Mouse (Mus musculus): ENCODE results near the gene Fabp3. TPM values are rescaled to one million over a fixed set of nuclear protein-coding genes. Genes with fewer than 3 reads are reported as not detected.

Fabp3 gene
- polyA plus RNA-seq (2011; ENCODE audit: insufficient read depth, insufficient read length, low replicate concordance, missing spikeins): 1.6 and 44.6 TPM in 2 replicates

GRCm38 (mm10) chr4:130308231-130309081 is at the start of gene Fabp3, which contains the start of gene Gm10570:
Gene Fabp3 (plus strand): TSS chr4:130308595.
Gene Gm10570 (minus strand): TSS chr4:130308674.
- TF ChIP-seq POLR2A (IDR thresholded peaks at IDR 0.05; ENCODE audit: borderline replicate concordance, control insufficient read depth, low read depth, low read length) (no peak), CTCF (IDR thresholded peaks at IDR 0.05; ENCODE audit: control insufficient read depth, insufficient read depth, low read length) (no peak)
- H3K4me3 ChIP-seq (replicated peaks; ENCODE audit: control insufficient read depth, low read depth, low read length): no peak within 1 kb of the TSS
- WGBS: 2% methylated on average over 52 of the region's 52 CpGs
- H3K27ac ChIP-seq (ENCODE audit: control insufficient read depth, insufficient read depth, low read depth, low read length, poor library complexity): no peak within 1 kb of the TSS
- no peaks in the 10 kb centered on the region for H3K4me1 ChIP-seq (ENCODE audit: control insufficient read depth, insufficient read depth, low read length)

- TF ChIP-seq CTCF (IDR thresholded peaks at IDR 0.05; ENCODE audit: control insufficient read depth, insufficient read depth, low read length) (no peak), POLR2A (IDR thresholded peaks at IDR 0.05; ENCODE audit: borderline replicate concordance, control insufficient read depth, low read depth, low read length) (no peak)
- 25% methylated on average over 5 of the region's 5 CpGs for WGBS
- Histone ChIP-seq H3K4me3 (replicated peaks; ENCODE audit: control insufficient read depth, low read depth, low read length) (no peak overlapping the region), H3K27ac (ENCODE audit: control insufficient read depth, insufficient read depth, low read depth, low read length, poor library complexity) (no peak overlapping the region), H3K4me1 (ENCODE audit: control insufficient read depth, insufficient read depth, low read length) (no peaks in the 10 kb centered on the region)
Observed at GRCm38 (mm10) chr4:130260406-130260805, 48.0 kb upstream of the Fabp3 start.

GRCm38 (mm10) chr4:130264131-130264530 is 44.3 kb upstream of the Fabp3 start:
- 34% methylated on average over 11 of the region's 11 CpGs for WGBS

GRCm38 (mm10) chr4:130264698-130265349 is 43.6 kb upstream of the Fabp3 start:
- 5% methylated on average over 24 of the region's 24 CpGs for WGBS
- TF ChIP-seq CTCF (IDR thresholded peaks at IDR 0.05; ENCODE audit: control insufficient read depth, insufficient read depth, low read length) (peak; percentile 79), POLR2A (IDR thresholded peaks at IDR 0.05; ENCODE audit: borderline replicate concordance, control insufficient read depth, low read depth, low read length) (no peak)
- Histone ChIP-seq H3K4me3 (replicated peaks; ENCODE audit: control insufficient read depth, low read depth, low read length) (no peak overlapping the region), H3K27ac (ENCODE audit: control insufficient read depth, insufficient read depth, low read depth, low read length, poor library complexity) (no peak overlapping the region), H3K4me1 (ENCODE audit: control insufficient read depth, insufficient read depth, low read length) (no peaks in the 10 kb centered on the region; the same call in 1 of the 2 replicates)

More at GRCm38 (mm10) chr4:130264131-130264530, 44.3 kb upstream of the Fabp3 start:
- no peaks in the 10 kb centered on the region; the same call in 1 of the 2 replicates for H3K4me1 ChIP-seq (ENCODE audit: control insufficient read depth, insufficient read depth, low read length)
- TF ChIP-seq CTCF (IDR thresholded peaks at IDR 0.05; ENCODE audit: control insufficient read depth, insufficient read depth, low read length): no peak
- TF ChIP-seq POLR2A (IDR thresholded peaks at IDR 0.05; ENCODE audit: borderline replicate concordance, control insufficient read depth, low read depth, low read length): no peak
- H3K4me3 ChIP-seq (replicated peaks; ENCODE audit: control insufficient read depth, low read depth, low read length): no peak overlapping the region
- H3K27ac ChIP-seq (ENCODE audit: control insufficient read depth, insufficient read depth, low read depth, low read length, poor library complexity): no peak overlapping the region

- H3K4me1 ChIP-seq (ENCODE audit: control insufficient read depth, insufficient read depth, low read length): no peaks in the 10 kb centered on the region; the same call in 1 of the 2 replicates
- H3K4me3 ChIP-seq (replicated peaks; ENCODE audit: control insufficient read depth, low read depth, low read length): peak overlapping the region; percentile 46
- WGBS: 64% methylated on average over 9 of the region's 9 CpGs
- TF ChIP-seq POLR2A (IDR thresholded peaks at IDR 0.05; ENCODE audit: borderline replicate concordance, control insufficient read depth, low read depth, low read length) (no peak), CTCF (IDR thresholded peaks at IDR 0.05; ENCODE audit: control insufficient read depth, insufficient read depth, low read length) (no peak)
- no peak overlapping the region for H3K27ac ChIP-seq (ENCODE audit: control insufficient read depth, insufficient read depth, low read depth, low read length, poor library complexity)
Observed at GRCm38 (mm10) chr4:130266601-130267000, 41.8 kb upstream of the Fabp3 start.

- 83% methylated on average over 7 of the region's 7 CpGs for WGBS
- Histone ChIP-seq H3K4me1 (ENCODE audit: control insufficient read depth, insufficient read depth, low read length) (no peaks in the 10 kb centered on the region; the same call in 1 of the 2 replicates), H3K27ac (ENCODE audit: control insufficient read depth, insufficient read depth, low read depth, low read length, poor library complexity) (no peak overlapping the region), H3K4me3 (replicated peaks; ENCODE audit: control insufficient read depth, low read depth, low read length) (no peak overlapping the region)
- TF ChIP-seq POLR2A (IDR thresholded peaks at IDR 0.05; ENCODE audit: borderline replicate concordance, control insufficient read depth, low read depth, low read length): no peak
- TF ChIP-seq CTCF (IDR thresholded peaks at IDR 0.05; ENCODE audit: control insufficient read depth, insufficient read depth, low read length): no peak
Observed at GRCm38 (mm10) chr4:130267069-130267468, 41.3 kb upstream of the Fabp3 start.

- TF ChIP-seq CTCF (IDR thresholded peaks at IDR 0.05; ENCODE audit: control insufficient read depth, insufficient read depth, low read length) (no peak), POLR2A (IDR thresholded peaks at IDR 0.05; ENCODE audit: borderline replicate concordance, control insufficient read depth, low read depth, low read length) (no peak)
- no peak overlapping the region for H3K4me3 ChIP-seq (replicated peaks; ENCODE audit: control insufficient read depth, low read depth, low read length)
- 87% methylated on average over 10 of the region's 10 CpGs for WGBS
Observed at GRCm38 (mm10) chr4:130268736-130269135, 39.7 kb upstream of the Fabp3 start.

GRCm38 (mm10) chr4:130270089-130270488 is 38.3 kb upstream of the Fabp3 start:
- Histone ChIP-seq H3K4me1 (ENCODE audit: control insufficient read depth, insufficient read depth, low read length) (no peaks in the 10 kb centered on the region; the same call in 1 of the 2 replicates), H3K4me3 (replicated peaks; ENCODE audit: control insufficient read depth, low read depth, low read length) (no peak overlapping the region), H3K27ac (ENCODE audit: control insufficient read depth, insufficient read depth, low read depth, low read length, poor library complexity) (no peak overlapping the region)
- 68% methylated on average over 8 of the region's 8 CpGs for WGBS
- TF ChIP-seq CTCF (IDR thresholded peaks at IDR 0.05; ENCODE audit: control insufficient read depth, insufficient read depth, low read length): no peak
- no peak for TF ChIP-seq POLR2A (IDR thresholded peaks at IDR 0.05; ENCODE audit: borderline replicate concordance, control insufficient read depth, low read depth, low read length)

More at GRCm38 (mm10) chr4:130268736-130269135, 39.7 kb upstream of the Fabp3 start:
- Histone ChIP-seq H3K27ac (ENCODE audit: control insufficient read depth, insufficient read depth, low read depth, low read length, poor library complexity) (no peak overlapping the region), H3K4me1 (ENCODE audit: control insufficient read depth, insufficient read depth, low read length) (no peaks in the 10 kb centered on the region; the same call in 1 of the 2 replicates)
